Mouse (Mus musculus): Measurements from ENCODE around the gene Sos2.

GRCm38 (mm10) chr12:69579623-69580022, 102.0 kb downstream of the Sos2 start:
- no peak for TF ChIP-seq POLR2A (IDR thresholded peaks at IDR 0.05; ENCODE audit: borderline replicate concordance, insufficient read depth, low read length)
- TF ChIP-seq CTCF (IDR thresholded peaks at IDR 0.05; ENCODE audit: borderline replicate concordance, insufficient read depth, low read depth, low read length) = no peak
